Mouse (Mus musculus): ENCODE data around the gene St3gal2.

DNA sequence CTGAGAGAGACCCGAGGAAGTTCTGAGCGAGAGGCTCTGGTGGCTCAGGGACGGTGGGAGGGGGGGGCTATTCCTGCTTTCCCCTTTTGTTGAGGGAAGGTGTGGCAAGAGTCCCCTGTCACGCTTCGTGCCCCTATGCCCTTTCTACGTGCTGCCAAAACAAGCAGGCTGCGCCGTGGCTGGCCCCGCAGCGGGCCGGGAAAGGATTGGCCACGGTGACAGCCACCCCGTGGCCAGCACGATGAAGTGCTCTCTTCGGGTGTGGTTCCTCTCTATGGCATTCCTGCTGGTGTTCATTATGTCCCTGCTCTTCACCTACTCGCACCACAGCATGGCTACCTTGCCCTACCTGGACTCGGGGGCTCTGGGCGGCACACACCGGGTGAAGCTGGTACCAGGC lies 37.7 kb downstream of the St3gal2 start:
- TF ChIP-seq CTCF (IDR thresholded peaks at IDR 0.05; ENCODE audit: low read depth) = no peak
- TF ChIP-seq EP300 (IDR thresholded peaks at IDR 0.05; ENCODE audit: low read depth) = no peak

Measured in liver, embryonic 14.5 days (tissue).